Mouse (Mus musculus) limb, embryonic 13.5 days (tissue): ENCODE measurements around the gene Shc4. TPM values are rescaled to one million over a fixed set of nuclear protein-coding genes. Genes with fewer than 3 reads are reported as not detected.
A peak's percentile ranks its signal among the peaks of the same experiment; 100 is the strongest.

Experiments used
- ATAC-seq: fragments of 200-750 bp; cut with Nextera tagmentation; 2 replicates; pipeline ENCODE4 v1.8.0; 2017; ENCODE audit warnings: low read depth, moderate number of reproducible peaks, moderate TSS enrichment; ENCODE audit not compliant: low FRiP score
- H3K27ac ChIP-seq: fragments of 300-500 bp; sonication (generic); 2 replicates; pipeline ENCODE4 v1.5.1; 2015; ENCODE audit warnings: inconsistent platforms, mild to moderate bottlenecking, moderate library complexity
- H3K27me3 ChIP-seq: fragments of 300-500 bp; sonication (generic); 2 replicates; pipeline ENCODE4 v1.6.1; 2015; ENCODE audit warnings: mild to moderate bottlenecking, inconsistent platforms
- H3K36me3 ChIP-seq: fragments of 300-500 bp; sonication (generic); 2 replicates; pipeline ENCODE4 v1.6.1; 2015; ENCODE audit warnings: inconsistent platforms, mild to moderate bottlenecking, moderate library complexity
- H3K4me1 ChIP-seq: fragments of 300-500 bp; sonication (generic); 2 replicates; pipeline ENCODE4 v1.6.1; 2015; ENCODE audit warnings: inconsistent platforms
- H3K4me2 ChIP-seq: fragments of 300-500 bp; sonication (generic); replicated peaks from 2 replicates; pipeline ENCODE4 v1.6.1; 2015; ENCODE audit warnings: inconsistent platforms, mild to moderate bottlenecking, moderate library complexity
- H3K4me3 ChIP-seq: fragments of 300-500 bp; sonication (generic); 2 replicates; pipeline ENCODE4 v1.5.1; 2015; ENCODE audit warnings: moderate library complexity, mild to moderate bottlenecking, inconsistent platforms
- H3K9ac ChIP-seq: fragments of 300-500 bp; sonication (generic); 2 replicates; pipeline ENCODE4 v1.6.1; 2015; ENCODE audit warnings: mild to moderate bottlenecking, inconsistent platforms
- H3K9me3 ChIP-seq: fragments of 300-500 bp; sonication (generic); 2 replicates; pipeline ENCODE4 v1.6.1; 2016; ENCODE audit warnings: inconsistent platforms
- WGBS: fragments of 180-500 bp; shearing (Covaris S2); methylation state at CpG from one replicate; pipeline ENCODE4 v1.1.7; 2015; 5-methylcytosine and 5-hydroxymethylcytosine counted together
- polyA plus RNA-seq: library from polyadenylated mRNA; unstranded; fragments of >200 nt; fragmentation: Nextera tagmentation; extraction: Ambion mirVana; gene quantifications from 2 replicates; pipeline ENCODE4 v1.2.1, GENCODE M21; 2015

Shc4 gene
- polyA plus RNA-seq, 1 experiment from 2014 or later, result 1.9 TPM

GRCm38 (mm10) chr2:125681811-125682210, 42.1 kb downstream of the Shc4 start:
- ATAC-seq, result peak; percentile 58; the same call in 1 of the 2 replicates

GRCm38 (mm10) chr2:125672957-125673631, 50.9 kb downstream of the Shc4 start, which contains the start of gene Eid1:
Eid1 (plus strand) TSS chr2:125673095.
- peak within 1 kb of the TSS; percentile 85 for H3K4me3 ChIP-seq
- no peaks in the 10 kb centered on the region for H3K36me3 ChIP-seq
- H3K9me3 ChIP-seq, result no peaks in the 10 kb centered on the region
- H3K27ac ChIP-seq, result peak within 1 kb of the TSS; percentile 95
- H3K27me3 ChIP-seq, result no peaks in the 10 kb centered on the region
- peaks cover 10% of the 10 kb centered on the region for H3K4me1 ChIP-seq
- under 1% methylated on average over 60 of the region's 79 CpGs for WGBS
- H3K4me2 ChIP-seq, result peak within 1 kb of the TSS; percentile 73
- peak; percentile 90 for ATAC-seq
- peak within 1 kb of the TSS; percentile 95 for H3K9ac ChIP-seq

More at GRCm38 (mm10) chr2:125681811-125682210, 42.1 kb downstream of the Shc4 start:
- Histone ChIP-seq H3K9me3 (no peaks in the 10 kb centered on the region), H3K4me2 (no peak overlapping the region), H3K27ac (no peak overlapping the region), H3K9ac (no peak overlapping the region), H3K4me1 (peaks cover 7% of the 10 kb centered on the region; the same call in 1 of the 2 replicates), H3K4me3 (no peak overlapping the region), H3K36me3 (no peaks in the 10 kb centered on the region), H3K27me3 (no peaks in the 10 kb centered on the region)
- WGBS, result 24% methylated on average over 9 of the region's 9 CpGs

- H3K9me3 ChIP-seq, result no peaks in the 10 kb centered on the region
- peak overlapping the region; percentile 73 for H3K4me2 ChIP-seq
- H3K36me3 ChIP-seq, result no peaks in the 10 kb centered on the region
- peak overlapping the region; percentile 95 for H3K9ac ChIP-seq
- H3K27ac ChIP-seq, result peak overlapping the region; percentile 95; the same call in 1 of the 2 replicates
- no peak; the same call in 1 of the 2 replicates for ATAC-seq
- peaks cover 10% of the 10 kb centered on the region for H3K4me1 ChIP-seq
- whole genome bisulfite sequencing, result 11% methylated on average over 18 of the region's 20 CpGs
- H3K4me3 ChIP-seq, result peak overlapping the region; percentile 85
- no peaks in the 10 kb centered on the region for H3K27me3 ChIP-seq
Measured at GRCm38 (mm10) chr2:125672568-125672956, 51.4 kb downstream of the Shc4 start.

GRCm38 (mm10) chr2:125670846-125671245, 53.1 kb downstream of the Shc4 start:
- no peaks in the 10 kb centered on the region for H3K27me3 ChIP-seq
- 58% methylated on average over 1 of the region's 1 CpGs for WGBS
- H3K27ac ChIP-seq, result no peak overlapping the region
- H3K9me3 ChIP-seq, result no peaks in the 10 kb centered on the region
- no peaks in the 10 kb centered on the region for H3K36me3 ChIP-seq
- peaks cover 10% of the 10 kb centered on the region for H3K4me1 ChIP-seq
- no peak overlapping the region for H3K9ac ChIP-seq
- ATAC-seq, result no peak
- no peak overlapping the region for H3K4me3 ChIP-seq
- H3K4me2 ChIP-seq, result no peak overlapping the region

GRCm38 (mm10) chr2:125667721-125668120, 56.2 kb downstream of the Shc4 start:
- no peak overlapping the region for H3K27ac ChIP-seq
- ATAC-seq, result no peak
- 81% methylated on average over 7 of the region's 7 CpGs for WGBS
- H3K4me3 ChIP-seq, result no peak overlapping the region
- H3K4me2 ChIP-seq, result no peak overlapping the region
- no peak overlapping the region for H3K9ac ChIP-seq
- H3K9me3 ChIP-seq, result no peaks in the 10 kb centered on the region
- H3K36me3 ChIP-seq, result no peaks in the 10 kb centered on the region
- no peaks in the 10 kb centered on the region for H3K27me3 ChIP-seq
- H3K4me1 ChIP-seq, result no peaks in the 10 kb centered on the region

- no peak overlapping the region for H3K9ac ChIP-seq
- H3K4me2 ChIP-seq, result no peak overlapping the region
- no peaks in the 10 kb centered on the region for H3K4me1 ChIP-seq
- H3K27me3 ChIP-seq, result no peaks in the 10 kb centered on the region
- no peaks in the 10 kb centered on the region for H3K9me3 ChIP-seq
- H3K36me3 ChIP-seq, result no peaks in the 10 kb centered on the region
- H3K4me3 ChIP-seq, result no peak overlapping the region
- H3K27ac ChIP-seq, result no peak overlapping the region
- ATAC-seq, result no peak
- 50% methylated on average over 5 of the region's 5 CpGs for WGBS
Measured at GRCm38 (mm10) chr2:125667184-125667583, 56.8 kb downstream of the Shc4 start.

- no peak overlapping the region for H3K4me3 ChIP-seq
- 82% methylated on average over 4 of the region's 4 CpGs for WGBS
- H3K4me1 ChIP-seq, result no peaks in the 10 kb centered on the region
- no peak for ATAC-seq
- no peak overlapping the region for H3K27ac ChIP-seq
- no peaks in the 10 kb centered on the region for H3K9me3 ChIP-seq
- H3K4me2 ChIP-seq, result no peak overlapping the region
- H3K36me3 ChIP-seq, result no peaks in the 10 kb centered on the region
- no peak overlapping the region for H3K9ac ChIP-seq
- H3K27me3 ChIP-seq, result no peaks in the 10 kb centered on the region
Measured at GRCm38 (mm10) chr2:125666668-125667067, 57.3 kb downstream of the Shc4 start.

GRCm38 (mm10) chr2:125665909-125666308, 58.0 kb downstream of the Shc4 start:
- H3K9me3 ChIP-seq, result no peaks in the 10 kb centered on the region
- WGBS, result 82% methylated on average over 4 of the region's 4 CpGs
- no peak overlapping the region for H3K4me2 ChIP-seq
- no peak for ATAC-seq
- no peaks in the 10 kb centered on the region for H3K36me3 ChIP-seq
- H3K9ac ChIP-seq, result no peak overlapping the region
- no peak overlapping the region for H3K4me3 ChIP-seq
- H3K4me1 ChIP-seq, result peaks cover 5% of the 10 kb centered on the region
- H3K27ac ChIP-seq, result no peak overlapping the region
- H3K27me3 ChIP-seq, result no peaks in the 10 kb centered on the region

- Histone ChIP-seq H3K9me3 (no peaks in the 10 kb centered on the region), H3K4me1 (peaks cover 9% of the 10 kb centered on the region), H3K4me3 (no peak overlapping the region), H3K27ac (no peak overlapping the region), H3K9ac (no peak overlapping the region), H3K4me2 (no peak overlapping the region), H3K36me3 (no peaks in the 10 kb centered on the region), H3K27me3 (no peaks in the 10 kb centered on the region)
- WGBS, result 79% methylated on average over 5 of the region's 5 CpGs
- ATAC-seq, result no peak
Measured at GRCm38 (mm10) chr2:125665213-125665612, 58.7 kb downstream of the Shc4 start.

GRCm38 (mm10) chr2:125662517-125662916, 61.4 kb downstream of the Shc4 start:
- H3K9me3 ChIP-seq, result no peaks in the 10 kb centered on the region; the same call in 1 of the 2 replicates
- H3K4me3 ChIP-seq, result no peak overlapping the region
- H3K27ac ChIP-seq, result no peak overlapping the region
- peaks cover 13% of the 10 kb centered on the region for H3K4me1 ChIP-seq
- H3K27me3 ChIP-seq, result no peaks in the 10 kb centered on the region
- no peak overlapping the region for H3K4me2 ChIP-seq
- H3K9ac ChIP-seq, result no peak overlapping the region
- ATAC-seq, result no peak
- WGBS, result 97% methylated on average over 3 of the region's 3 CpGs
- no peaks in the 10 kb centered on the region for H3K36me3 ChIP-seq

- Histone ChIP-seq H3K9ac (peak overlapping the region; percentile 67), H3K27ac (peak overlapping the region; percentile 58; the same call in 1 of the 2 replicates), H3K36me3 (no peaks in the 10 kb centered on the region), H3K9me3 (no peaks in the 10 kb centered on the region; the same call in 1 of the 2 replicates), H3K4me3 (peak overlapping the region; percentile 43), H3K4me1 (peaks cover 13% of the 10 kb centered on the region), H3K4me2 (peak overlapping the region; percentile 69), H3K27me3 (no peaks in the 10 kb centered on the region)
- ATAC-seq, result no peak
- 29% methylated on average over 4 of the region's 4 CpGs for WGBS
Measured at GRCm38 (mm10) chr2:125661156-125661555, 62.8 kb downstream of the Shc4 start.

GRCm38 (mm10) chr2:125660537-125661130, 63.3 kb downstream of the Shc4 start:
- peak overlapping the region; percentile 58 for H3K27ac ChIP-seq
- H3K4me2 ChIP-seq, result peak overlapping the region; percentile 69
- peak; percentile 83 for ATAC-seq
- H3K36me3 ChIP-seq, result no peaks in the 10 kb centered on the region
- no peaks in the 10 kb centered on the region for H3K27me3 ChIP-seq
- H3K9ac ChIP-seq, result peak overlapping the region; percentile 67
- no peaks in the 10 kb centered on the region; the same call in 1 of the 2 replicates for H3K9me3 ChIP-seq
- peak overlapping the region; percentile 43 for H3K4me3 ChIP-seq
- H3K4me1 ChIP-seq, result peaks cover 13% of the 10 kb centered on the region
- WGBS, result 20% methylated on average over 20 of the region's 20 CpGs
